Comparison of ENCODE assay signal across 1 mouse cellular context in the genomic region with DNA sequence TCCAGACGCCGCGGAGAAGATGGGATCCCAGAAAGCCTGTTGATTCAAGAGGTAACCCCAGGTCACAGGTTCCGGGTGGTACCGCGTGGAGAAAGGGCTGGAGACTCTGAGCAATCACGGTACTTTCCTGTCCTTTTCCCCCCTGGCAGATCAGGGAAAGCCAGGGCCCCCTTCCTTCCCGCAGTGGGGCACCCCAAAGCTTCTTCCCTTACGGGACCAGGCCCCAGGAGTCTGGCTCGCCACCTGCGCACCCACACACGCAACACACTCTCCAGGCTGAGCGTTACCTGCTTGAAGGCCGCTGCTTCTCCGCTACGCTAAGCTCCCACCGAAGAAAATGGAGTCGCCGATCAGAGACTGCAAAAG.
TF ChIP-seq lines count a peak whose summit lies in the region.

No protein-coding gene starts in this region.

TF ChIP-seq in CH12.LX, 34 proteins besides CTCF, POLR2A, EP300 and RAD21:
- TF ChIP-seq MAX (IDR thresholded peaks at IDR 0.05; ENCODE audit: low read length) (no peak), SIN3A (IDR thresholded peaks at IDR 0.05; ENCODE audit: low read length) (no peak), NELFE (IDR thresholded peaks at IDR 0.05; ENCODE audit: low read depth, low read length) (no peak), NRF1 (IDR thresholded peaks at IDR 0.05; ENCODE audit: low read depth, low read length) (no peak; the same call in 1 of the 2 replicates), GABPA (IDR thresholded peaks at IDR 0.05; ENCODE audit: insufficient replicate concordance, low read depth, low read length) (no peak), USF2 (conservative IDR thresholded peaks at IDR 0.05; ENCODE audit: low read depth, low read length) (no peak), ZC3H11A (IDR thresholded peaks at IDR 0.05; ENCODE audit: low read depth, low read length) (no peak), BHLHE40 (IDR thresholded peaks at IDR 0.05; ENCODE audit: low read depth, low read length) (no peak), TCF12 (IDR thresholded peaks at IDR 0.05; ENCODE audit: low read depth, low read length) (no peak), E2F4 (IDR thresholded peaks at IDR 0.05; ENCODE audit: insufficient replicate concordance, low read depth, low read length) (no peak), RCOR1 (conservative IDR thresholded peaks at IDR 0.05; ENCODE audit: low read depth, low read length) (no peak), JUND (conservative IDR thresholded peaks at IDR 0.05; ENCODE audit: low read depth, low read length) (no peak)
